Mouse (Mus musculus) brain, embryonic 14.5 days (tissue): ENCODE results near the gene Fbln1.

ENCODE experiments used
- CTCF ChIP-seq: fragments of 200-500 bp; IDR thresholded peaks from 2 replicates; pipeline ENCODE4 v1.5.1; 2012; ENCODE audit warnings: inconsistent platforms, mild to moderate bottlenecking, moderate library complexity, borderline replicate concordance; ENCODE audit not compliant: insufficient read depth, insufficient read length; ENCODE audit errors: extremely low read depth
- POLR2A ChIP-seq: fragments of 200-500 bp; IDR thresholded peaks from 2 replicates; pipeline ENCODE4 v1.6.1; 2012; ENCODE audit warnings: mild to moderate bottlenecking, inconsistent platforms, borderline replicate concordance; ENCODE audit not compliant: poor library complexity, insufficient read depth, insufficient read length, severe bottlenecking; ENCODE audit errors: extremely low read depth

DNA sequence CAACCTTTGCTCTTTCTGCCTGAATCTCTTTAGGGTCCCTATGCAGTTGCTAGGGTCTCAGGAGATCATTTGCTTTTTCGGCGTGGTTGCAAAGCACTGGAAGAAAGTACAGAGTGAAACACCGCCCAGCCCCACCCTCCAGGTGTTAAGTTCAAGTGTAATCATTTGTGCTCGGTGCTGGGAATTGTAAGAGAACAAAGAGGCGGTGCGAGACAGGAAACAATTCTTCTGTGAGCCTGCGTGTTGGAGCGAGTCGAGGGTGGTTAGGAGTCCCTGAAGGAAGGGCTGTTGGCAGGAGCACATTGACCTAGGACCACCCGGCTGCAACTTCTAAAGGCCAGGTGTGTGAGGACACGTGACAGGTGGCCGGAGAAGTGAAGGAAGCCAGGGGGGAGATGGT lies 4.9 kb downstream of the Fbln1 start:
- TF ChIP-seq POLR2A, result no peak
- TF ChIP-seq CTCF, result no peak
